Mouse (Mus musculus) stomach, postnatal 0 days (tissue): ENCODE data around the gene Dclk2. TPM values are rescaled to one million over a fixed set of nuclear protein-coding genes. Genes with fewer than 3 reads are reported as not detected.

Experiments
- ATAC-seq: fragments of 200-750 bp; cut with Nextera tagmentation; 2 replicates; pipeline ENCODE4 v1.8.0; 2017; ENCODE audit not compliant: low FRiP score, low TSS enrichment
- DNase-seq: peaks from one replicate; pipeline ENCODE4 v3.0.0-alpha.2; 2016; ENCODE audit warnings: low spot score
- H3K27ac ChIP-seq: fragments of 300-500 bp; sonication (generic); replicated peaks from 2 replicates; pipeline ENCODE4 v1.5.1; 2014; ENCODE audit warnings: mild to moderate bottlenecking, control low read depth
- H3K27me3 ChIP-seq: fragments of 300-500 bp; sonication (generic); 2 replicates; pipeline ENCODE4 v1.6.1; 2014; ENCODE audit warnings: low read length; ENCODE audit not compliant: control insufficient read depth, insufficient read depth
- H3K36me3 ChIP-seq: fragments of 300-500 bp; sonication (generic); 2 replicates; pipeline ENCODE4 v1.6.1; 2014; ENCODE audit warnings: low read length, mixed read lengths; ENCODE audit not compliant: control insufficient read depth, insufficient read depth
- H3K4me1 ChIP-seq: fragments of 300-500 bp; sonication (generic); replicated peaks from 2 replicates; pipeline ENCODE4 v1.6.1; 2014; ENCODE audit warnings: antibody characterized with exemption; ENCODE audit not compliant: control insufficient read depth, insufficient read depth
- H3K4me2 ChIP-seq: fragments of 300-500 bp; sonication (generic); replicated peaks from 2 replicates; pipeline ENCODE4 v1.6.1; 2014; ENCODE audit warnings: low read depth, mild to moderate bottlenecking, control low read depth, moderate library complexity
- H3K4me3 ChIP-seq: fragments of 300-500 bp; sonication (generic); 2 replicates; pipeline ENCODE4 v1.5.1; 2014; ENCODE audit warnings: low read depth, low read length, control low read depth
- H3K9ac ChIP-seq: fragments of 300-500 bp; sonication (generic); 2 replicates; pipeline ENCODE4 v1.6.1; 2014; ENCODE audit warnings: mild to moderate bottlenecking, low read length, control low read depth, mixed read lengths
- H3K9me3 ChIP-seq: fragments of 300-500 bp; sonication (generic); 2 replicates; pipeline ENCODE4 v1.6.1; 2016; ENCODE audit warnings: low read length; ENCODE audit not compliant: control insufficient read depth
- CTCF ChIP-seq: IDR thresholded peaks from 2 replicates; pipeline ENCODE4 v1.5.1; 2016; ENCODE audit warnings: antibody characterized with exemption, low read depth, mild to moderate bottlenecking, moderate library complexity
- EP300 ChIP-seq: optimal IDR thresholded peaks from 2 replicates; pipeline ENCODE3; 2016; ENCODE audit warnings: antibody characterized with exemption
- WGBS: fragments of 180-500 bp; shearing (Covaris S2); extraction: QIAGEN DNeasy Blood & Tissue Kit; methylation state at CpG from one replicate; pipeline ENCODE4 v1.1.7; 2014; 5-methylcytosine and 5-hydroxymethylcytosine counted together
- polyA plus RNA-seq: library from polyadenylated mRNA; unstranded; fragments of >200 nt; fragmentation: Nextera tagmentation; extraction: Ambion mirVana; gene quantifications from 2 replicates; pipeline ENCODE4 v1.2.1, GENCODE M21; 2015

Dclk2 gene
- polyA plus RNA-seq, 1 experiment from 2014 or later, result 2.3 TPM

- Histone ChIP-seq H3K4me2 (no peak overlapping the region), H3K9ac (no peak overlapping the region), H3K27me3 (no peaks in the 10 kb centered on the region), H3K4me3 (no peak overlapping the region), H3K4me1 (no peaks in the 10 kb centered on the region), H3K36me3 (no peaks in the 10 kb centered on the region), H3K9me3 (no peaks in the 10 kb centered on the region), H3K27ac (no peak overlapping the region)
- WGBS, result 95% methylated on average over 2 of the region's 2 CpGs
- TF ChIP-seq EP300 (no peak), CTCF (no peak)
- ATAC-seq, result no peak
- no peak for DNase-seq
These were observed 73.1 kb downstream of the Dclk2 start for GRCm38 (mm10) chr3:86847536-86847935.

- no peak for TF ChIP-seq EP300
- TF ChIP-seq CTCF, result no peak
- no peak for ATAC-seq
- no peak overlapping the region for H3K27ac ChIP-seq
- no peaks in the 10 kb centered on the region for H3K36me3 ChIP-seq
- DNase-seq, result no peak
- H3K4me2 ChIP-seq, result no peak overlapping the region
- H3K9ac ChIP-seq, result no peak overlapping the region
- 27% methylated on average over 4 of the region's 4 CpGs for WGBS
- H3K4me1 ChIP-seq, result no peaks in the 10 kb centered on the region
- no peaks in the 10 kb centered on the region for H3K9me3 ChIP-seq
- H3K27me3 ChIP-seq, result no peaks in the 10 kb centered on the region
- H3K4me3 ChIP-seq, result no peak overlapping the region
These were observed 74.6 kb downstream of the Dclk2 start for GRCm38 (mm10) chr3:86846036-86846435.

- Histone ChIP-seq H3K4me3 (no peak overlapping the region), H3K9me3 (no peaks in the 10 kb centered on the region), H3K27ac (no peak overlapping the region), H3K9ac (no peak overlapping the region), H3K4me2 (no peak overlapping the region), H3K27me3 (no peaks in the 10 kb centered on the region), H3K36me3 (no peaks in the 10 kb centered on the region), H3K4me1 (no peaks in the 10 kb centered on the region)
- 67% methylated on average over 1 of the region's 1 CpGs for WGBS
- ATAC-seq, result no peak
- no peak for TF ChIP-seq EP300
- TF ChIP-seq CTCF, result no peak
- no peak for DNase-seq
These were observed 75.1 kb downstream of the Dclk2 start for GRCm38 (mm10) chr3:86845578-86845977.

GRCm38 (mm10) chr3:86844804-86845481, 75.7 kb downstream of the Dclk2 start:
- ATAC-seq, result no peak
- Histone ChIP-seq H3K4me3 (no peak overlapping the region), H3K36me3 (no peaks in the 10 kb centered on the region), H3K27ac (no peak overlapping the region), H3K27me3 (no peaks in the 10 kb centered on the region), H3K4me2 (no peak overlapping the region), H3K9ac (no peak overlapping the region), H3K4me1 (no peaks in the 10 kb centered on the region), H3K9me3 (no peaks in the 10 kb centered on the region)
- DNase-seq, result no peak
- 28% methylated on average over 8 of the region's 8 CpGs for WGBS
- TF ChIP-seq CTCF (no peak), EP300 (no peak)

GRCm38 (mm10) chr3:86842461-86842860, 78.2 kb downstream of the Dclk2 start:
- DNase-seq (no peak), ATAC-seq (no peak)

GRCm38 (mm10) chr3:86839606-86840005, 81.0 kb downstream of the Dclk2 start:
- Histone ChIP-seq H3K4me1 (no peaks in the 10 kb centered on the region), H3K27ac (no peak overlapping the region), H3K4me2 (no peak overlapping the region), H3K36me3 (no peaks in the 10 kb centered on the region), H3K4me3 (no peak overlapping the region), H3K9ac (no peak overlapping the region), H3K9me3 (no peaks in the 10 kb centered on the region), H3K27me3 (no peaks in the 10 kb centered on the region)
- no peak for DNase-seq
- 56% methylated on average over 3 of the region's 3 CpGs for WGBS
- no peak for ATAC-seq
- TF ChIP-seq EP300, result no peak
- no peak for TF ChIP-seq CTCF

More at GRCm38 (mm10) chr3:86842461-86842860, 78.2 kb downstream of the Dclk2 start:
- H3K9ac ChIP-seq, result no peak overlapping the region
- no peak overlapping the region for H3K4me3 ChIP-seq
- 88% methylated on average over 2 of the region's 2 CpGs for WGBS
- no peaks in the 10 kb centered on the region for H3K4me1 ChIP-seq
- H3K9me3 ChIP-seq, result no peaks in the 10 kb centered on the region
- no peak overlapping the region for H3K4me2 ChIP-seq
- no peaks in the 10 kb centered on the region for H3K36me3 ChIP-seq
- H3K27me3 ChIP-seq, result no peaks in the 10 kb centered on the region
- H3K27ac ChIP-seq, result no peak overlapping the region
- TF ChIP-seq CTCF (no peak), EP300 (no peak)
